Mouse (Mus musculus): Measurements from ENCODE around the gene Gnpat. TPM values are rescaled to one million over a fixed set of nuclear protein-coding genes. Genes with fewer than 3 reads are reported as not detected.

Gene Gnpat
- polyA plus RNA-seq, 3 experiments from 2014 or later, result 31.4 to 39.2 (median 38.9) TPM

DNA sequence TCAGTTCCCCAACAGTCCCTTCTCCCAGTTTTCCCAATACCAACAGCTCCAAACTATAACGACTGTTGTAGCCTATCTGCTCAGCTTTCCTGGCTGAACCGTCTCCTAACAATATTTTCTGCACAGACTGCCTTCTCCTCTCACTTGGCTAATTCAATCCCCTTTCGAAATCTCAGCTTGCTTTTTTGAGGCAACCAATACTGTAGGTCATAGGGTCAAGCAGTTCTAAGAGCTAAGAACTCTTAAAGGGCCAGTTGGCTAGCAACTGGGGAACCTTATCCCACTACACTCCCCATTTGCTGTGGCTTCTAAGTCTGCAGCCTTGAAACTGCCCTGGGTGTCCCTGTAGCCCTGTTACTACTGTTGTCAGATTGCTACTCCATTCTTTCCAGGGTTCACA, 17.7 kb upstream of the Gnpat start:
- no peak for ATAC-seq

DNA sequence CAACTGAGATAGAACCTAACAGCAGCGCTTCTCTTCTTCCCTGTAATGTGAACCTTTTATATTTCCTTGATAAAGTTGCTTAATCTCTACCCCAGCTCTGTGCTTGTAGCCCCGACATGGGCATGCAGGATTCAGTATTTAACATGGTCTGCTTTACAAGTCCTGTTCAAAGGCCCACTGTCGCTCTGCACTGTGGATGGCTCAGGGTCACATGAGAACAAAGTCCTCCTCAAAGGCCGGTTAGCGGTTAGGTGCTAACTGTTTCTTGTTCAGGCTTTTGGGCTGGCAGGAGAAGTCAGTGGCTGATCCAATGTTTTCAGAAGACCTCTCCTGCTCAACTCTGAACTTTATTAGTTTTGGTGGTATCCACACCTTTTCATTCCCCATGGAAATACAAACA, 17.3 kb upstream of the Gnpat start:
- ATAC-seq, result no peak

DNA sequence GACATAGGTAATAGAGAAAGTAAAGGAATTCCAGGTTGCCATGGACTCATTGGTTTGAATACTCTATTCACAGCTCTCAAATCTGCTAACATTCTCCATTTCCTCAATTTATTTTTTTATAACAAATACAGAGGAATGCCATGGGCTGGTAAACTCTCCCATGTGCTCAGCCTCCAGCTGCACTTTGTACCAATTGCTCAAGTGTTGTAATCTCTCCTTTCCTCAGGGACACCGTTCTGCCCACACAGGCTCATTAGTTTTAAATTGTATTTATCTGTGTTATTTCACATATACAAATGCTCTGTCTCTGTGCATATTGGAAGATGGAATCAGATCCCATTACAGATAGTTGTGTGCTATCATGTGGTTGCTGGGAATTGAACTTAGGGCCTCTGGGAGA, 9.3 kb upstream of the Gnpat start:
- no peak for ATAC-seq

DNA sequence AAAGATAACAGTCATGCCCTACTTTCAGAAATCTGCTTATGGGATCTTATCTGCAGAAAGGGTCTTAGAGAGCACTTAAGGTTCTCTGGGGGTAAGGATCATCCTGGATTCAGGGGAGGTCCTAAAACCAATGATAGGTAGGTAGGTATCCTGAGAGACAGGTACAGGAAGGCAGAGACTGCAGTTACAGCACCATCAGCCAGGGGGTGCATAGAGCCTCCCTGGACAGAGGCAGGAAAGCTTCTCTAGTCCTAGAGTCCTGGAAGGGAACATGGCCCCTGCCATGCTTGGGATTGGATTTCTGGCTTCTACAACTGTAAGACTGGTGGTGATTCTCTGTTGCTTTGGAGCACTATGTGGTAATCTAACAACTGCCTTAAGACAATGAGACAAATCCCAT, 3.4 kb upstream of the Gnpat start:
- no peak for ATAC-seq

DNA sequence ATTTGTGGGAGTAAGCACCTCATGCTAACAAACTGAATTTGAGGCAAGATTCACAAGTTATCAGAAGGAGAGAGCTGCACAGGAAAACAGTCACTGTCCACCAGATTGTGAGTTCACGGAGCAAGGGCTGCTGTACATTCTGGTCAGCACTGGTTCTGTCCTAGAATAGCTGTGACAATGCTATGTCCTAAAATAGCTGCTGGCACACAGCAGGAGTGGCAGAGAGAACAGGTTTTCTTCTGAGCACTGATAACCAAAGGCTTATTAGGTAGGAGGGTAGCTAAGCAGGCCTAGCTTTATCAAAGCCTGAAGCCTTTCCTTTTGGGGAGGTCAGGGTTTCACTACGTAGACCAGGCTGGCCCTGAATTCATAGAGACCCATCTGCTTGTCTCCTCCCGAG, 2.6 kb upstream of the Gnpat start:
- ATAC-seq, result no peak

DNA sequence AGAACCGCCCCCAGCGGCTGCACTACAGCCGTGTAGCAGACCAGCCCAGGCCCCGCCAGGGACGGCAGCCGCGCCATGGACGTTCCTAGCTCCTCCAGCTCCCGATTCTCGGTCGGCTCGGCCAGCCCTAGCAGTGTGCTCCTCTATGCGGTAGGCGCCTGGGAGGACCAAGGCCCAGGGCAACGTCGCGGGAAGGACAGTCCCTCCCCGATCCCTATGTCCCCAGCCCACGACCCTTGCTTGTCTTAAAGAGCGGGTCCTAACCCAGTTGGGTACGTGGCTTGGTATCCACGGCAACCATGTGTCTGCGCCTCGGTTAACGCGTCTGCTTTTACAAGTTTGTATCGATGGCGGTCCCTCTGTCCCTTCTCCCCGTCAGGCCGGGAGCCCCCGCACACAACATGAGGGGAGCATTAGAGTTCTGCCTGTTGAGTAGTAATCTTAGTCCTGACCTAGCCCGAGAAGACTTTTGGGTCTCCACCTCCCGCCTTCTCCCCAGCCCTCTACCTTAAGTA, 387 bp downstream of the Gnpat start:
- ATAC-seq, result peak; percentile 42

DNA sequence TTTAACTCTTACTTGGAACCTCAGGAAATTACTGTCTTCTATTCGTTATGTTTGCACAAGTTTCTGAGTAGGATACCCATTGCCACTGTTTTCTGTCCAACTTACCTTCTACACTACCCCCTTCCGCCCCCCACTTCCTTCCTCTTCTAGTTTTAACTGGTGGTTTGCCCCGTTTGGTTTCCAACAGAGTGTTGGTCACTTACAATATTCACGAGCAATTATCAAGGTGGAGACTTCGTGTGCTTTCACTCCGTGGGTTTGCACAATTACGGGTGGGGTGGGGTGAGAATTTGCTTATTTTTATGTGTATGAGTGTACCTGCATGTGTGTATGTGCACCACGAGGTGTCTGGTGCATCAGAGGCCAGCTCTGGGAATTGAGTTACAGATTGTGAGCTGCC, 896 bp downstream of the Gnpat start:
- ATAC-seq, result peak; percentile 16

DNA sequence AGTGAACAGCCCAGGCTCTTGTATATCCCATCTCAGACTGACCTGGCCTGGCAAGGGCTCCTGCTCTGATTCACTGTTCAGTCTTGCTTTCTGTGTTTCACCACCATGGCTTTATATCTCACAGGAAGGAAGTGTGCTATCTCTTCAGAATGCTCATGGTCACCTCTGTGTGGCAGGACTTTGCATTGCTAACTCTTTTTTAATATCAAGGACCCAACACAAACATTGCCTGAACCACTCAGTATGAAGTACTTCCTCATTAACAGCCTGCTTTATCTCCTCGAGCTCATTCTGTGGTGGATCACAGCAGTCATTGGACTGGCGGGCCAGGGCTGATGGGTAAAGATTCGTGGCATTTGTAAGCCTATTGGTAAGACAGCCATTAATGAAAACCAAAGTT, 3.8 kb downstream of the Gnpat start:
- no peak for ATAC-seq

DNA sequence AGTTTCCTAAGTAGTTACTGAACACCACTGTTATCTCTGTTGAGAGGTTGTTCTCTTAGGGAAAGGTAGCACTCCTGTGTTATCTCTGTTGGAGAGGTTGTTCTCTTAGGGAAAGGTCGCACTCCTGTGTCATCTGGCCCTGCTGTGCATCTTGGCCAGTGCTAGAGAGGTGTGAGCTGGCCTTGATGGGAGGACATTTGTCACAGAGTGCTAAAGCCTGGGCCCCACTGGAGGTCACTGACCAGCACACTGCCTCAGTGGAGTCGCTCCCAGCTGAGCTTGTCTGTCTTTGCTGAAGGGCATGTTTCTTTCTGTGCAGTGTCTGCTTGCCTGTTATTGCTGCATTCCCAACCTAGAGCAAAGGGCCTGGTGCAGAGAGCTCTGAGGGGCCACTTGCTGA, 4.3 kb downstream of the Gnpat start:
- no peak for ATAC-seq

DNA sequence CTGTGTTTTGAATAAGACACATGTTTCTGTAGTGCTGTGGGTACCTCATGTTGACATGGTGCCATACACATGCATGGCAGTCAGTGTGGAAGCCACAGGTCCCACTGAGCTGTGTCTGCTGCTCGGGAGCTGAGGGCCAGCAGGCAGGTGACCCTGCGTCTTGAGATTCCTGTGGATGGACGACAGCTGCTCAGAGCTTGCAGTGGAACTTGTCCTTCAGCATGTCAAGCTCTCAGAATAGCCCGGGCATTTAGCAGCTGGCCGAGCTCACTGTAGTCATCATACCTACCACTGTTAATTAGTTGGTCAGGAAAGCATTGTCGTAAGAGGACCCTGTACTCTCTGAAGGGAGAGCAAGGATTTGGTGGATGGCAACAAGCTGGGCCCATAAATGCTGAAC, 6.9 kb downstream of the Gnpat start:
- ATAC-seq, result no peak

DNA sequence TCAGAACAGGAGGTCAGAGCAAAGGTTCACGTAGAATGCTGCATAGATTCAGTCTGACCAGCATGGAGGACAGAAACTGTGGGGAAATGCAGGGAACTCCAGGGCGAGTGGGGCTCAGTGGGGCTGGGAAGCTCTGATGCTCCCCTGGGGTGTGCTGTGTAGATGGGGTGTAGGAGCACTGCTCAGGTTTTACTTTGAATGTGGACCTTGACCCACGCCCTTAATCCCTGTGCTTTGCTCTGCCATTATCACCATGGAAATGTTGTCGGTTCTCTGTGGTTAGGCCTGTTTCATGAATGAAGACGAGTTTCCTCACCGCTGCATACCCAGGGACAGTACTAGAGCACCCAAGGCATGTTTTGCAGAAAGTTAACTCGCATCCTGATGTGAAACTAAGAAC, 8.6 kb downstream of the Gnpat start:
- ATAC-seq, result no peak

DNA sequence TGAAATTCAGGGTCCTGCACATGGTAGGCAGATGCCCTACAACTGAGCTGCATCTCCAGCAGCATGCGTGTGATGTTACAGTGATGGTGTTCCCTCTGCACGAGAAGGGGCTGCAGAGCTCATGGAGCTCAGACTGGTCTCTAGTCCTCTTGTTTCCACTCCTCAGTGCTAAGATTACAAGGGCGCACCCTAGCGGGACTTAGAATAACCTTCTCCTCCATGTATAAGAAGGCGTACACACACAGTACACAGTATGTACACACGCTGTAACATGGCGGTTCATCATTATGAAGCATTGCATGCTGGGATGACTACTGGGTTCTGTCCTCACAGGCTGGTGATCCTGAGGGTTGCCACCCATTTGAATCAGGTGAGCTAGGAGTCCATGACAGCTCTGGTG, 9.2 kb downstream of the Gnpat start:
- no peak for ATAC-seq

DNA sequence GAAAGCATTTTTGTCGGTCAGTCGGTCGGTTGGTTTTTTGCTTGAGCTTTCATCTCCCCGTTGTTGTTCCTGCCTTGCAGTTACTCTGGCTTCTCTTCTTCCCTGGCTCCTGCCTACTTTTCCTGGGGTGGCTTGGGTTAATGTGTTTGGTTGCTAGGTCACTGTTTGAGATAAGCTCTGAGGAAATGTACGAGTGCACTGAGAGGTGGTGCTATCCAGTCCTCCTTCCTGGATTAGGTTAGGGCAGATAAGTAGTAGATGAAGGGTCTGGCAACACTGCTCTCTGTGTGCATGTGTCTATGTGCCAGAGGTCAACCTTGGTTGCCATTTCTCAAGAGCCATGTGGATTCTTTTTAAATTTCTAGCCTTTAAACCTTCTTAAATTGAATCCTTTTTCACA, 9.9 kb downstream of the Gnpat start:
- no peak for ATAC-seq

DNA sequence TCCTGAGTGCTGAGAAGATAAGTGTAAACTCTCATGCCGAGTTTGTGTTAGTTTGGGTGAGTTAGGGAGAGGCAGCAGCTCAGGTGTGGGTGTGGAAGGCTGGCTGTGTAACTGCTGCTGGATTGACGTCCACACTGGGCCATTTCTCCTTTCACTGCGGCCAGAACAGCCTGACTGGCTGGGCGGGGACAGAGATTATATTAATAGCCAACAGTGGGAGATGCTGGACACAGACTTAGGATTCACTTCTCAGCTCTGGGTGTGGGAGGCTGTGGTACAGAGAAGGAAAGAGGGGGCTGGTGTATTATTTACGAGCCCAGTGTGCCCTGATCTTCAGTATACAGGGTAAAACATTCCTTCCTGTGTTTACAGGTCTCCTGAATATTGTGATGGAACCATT, 15.3 kb downstream of the Gnpat start:
- ATAC-seq, result no peak

DNA sequence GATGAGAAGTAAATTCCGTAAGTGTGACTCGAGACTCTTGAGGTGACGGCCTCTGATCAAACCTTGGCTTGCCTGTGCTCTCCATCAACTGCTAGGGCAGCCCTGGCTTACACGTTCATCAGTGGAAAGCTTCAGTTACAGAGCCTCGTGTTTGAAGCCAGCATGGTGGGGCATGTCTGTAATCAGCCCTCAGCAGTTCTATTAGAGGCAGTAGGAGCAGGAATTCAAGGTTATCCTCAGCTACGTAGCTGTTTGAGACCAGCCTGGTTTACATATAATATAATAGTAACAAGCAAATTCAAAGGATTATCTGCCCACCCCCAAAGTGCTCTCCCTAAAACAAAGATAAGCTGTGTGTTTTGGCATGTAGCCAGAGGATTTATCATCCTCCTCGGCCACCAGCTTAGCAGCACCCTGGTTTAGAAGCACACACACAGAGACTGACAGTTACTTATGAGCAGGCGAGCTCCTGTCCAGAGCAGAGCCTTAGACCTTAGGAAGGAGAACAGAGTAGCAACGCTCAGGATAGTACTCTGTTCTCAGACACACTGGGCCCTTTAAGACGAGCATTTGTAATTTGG, 16.2 kb downstream of the Gnpat start:
- ATAC-seq, result no peak

DNA sequence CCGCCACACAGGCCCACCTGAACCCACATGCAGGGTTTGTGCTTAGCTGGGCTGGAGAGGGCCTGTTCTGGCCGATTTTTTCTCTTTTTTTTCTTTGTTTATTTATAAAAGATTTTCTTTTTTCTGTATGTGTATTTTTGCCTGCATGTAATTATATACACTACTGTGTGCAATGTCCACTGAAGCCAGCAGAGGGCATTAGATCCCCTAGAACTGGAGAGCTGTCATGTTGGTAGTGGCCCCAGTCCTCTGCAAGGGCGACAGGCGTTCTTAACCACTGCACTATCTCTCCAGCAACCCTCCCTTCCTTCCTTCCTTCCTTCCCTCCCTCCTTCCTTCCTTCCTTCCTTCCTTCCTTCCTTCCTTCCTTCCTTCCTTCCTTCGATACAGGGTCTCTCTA, 25.6 kb downstream of the Gnpat start:
- ATAC-seq, result no peak

DNA sequence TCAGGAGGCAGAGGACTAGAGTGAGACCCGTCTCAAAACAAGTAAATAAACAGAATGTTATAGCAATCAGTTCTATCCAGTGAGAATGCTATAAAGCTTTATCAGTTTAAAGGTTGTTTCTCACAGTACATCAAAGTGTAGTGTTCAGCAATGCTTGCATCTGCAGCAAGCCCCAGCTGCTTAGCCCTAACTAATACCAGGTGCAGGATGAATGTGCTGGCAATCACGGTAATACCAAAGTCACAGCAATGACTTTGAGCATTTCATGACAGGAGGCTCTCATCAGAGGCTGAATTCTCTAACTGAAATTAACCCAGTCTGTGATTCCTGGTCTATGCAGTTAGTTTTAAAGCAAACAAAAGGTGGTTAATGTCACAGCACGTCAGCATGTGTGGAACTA, 29.8 kb downstream of the Gnpat start:
- ATAC-seq, result no peak

DNA sequence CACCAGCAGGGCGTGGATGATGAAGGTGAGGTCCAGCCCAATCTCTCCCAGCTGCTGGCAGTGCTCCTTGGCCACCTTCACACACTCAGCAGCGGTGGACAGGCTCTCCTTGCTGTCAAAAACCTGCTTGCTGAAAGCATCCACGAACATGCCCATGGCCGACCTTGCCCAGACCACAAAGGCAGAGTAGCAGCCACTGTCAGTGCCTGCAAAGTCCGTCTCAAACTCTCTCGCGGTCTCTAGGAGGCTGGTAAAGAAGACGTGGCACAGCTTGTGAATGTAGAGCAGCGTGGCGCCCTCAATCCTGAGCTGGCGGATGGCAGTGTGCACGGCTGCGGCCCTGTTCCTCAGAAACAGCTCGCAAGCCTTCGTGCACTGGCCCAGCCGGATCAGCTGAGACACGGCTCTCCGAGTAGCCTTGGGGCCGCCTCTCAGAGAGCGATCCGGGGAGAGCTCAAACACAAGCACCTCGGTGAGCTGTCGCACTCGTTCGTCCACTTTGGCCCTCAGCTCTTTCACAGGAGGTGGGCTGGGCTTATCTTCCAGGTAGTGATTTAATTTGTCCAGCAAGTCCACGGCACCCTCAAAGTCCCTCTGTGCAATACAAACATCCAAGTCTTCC, 33.3 kb downstream of the Gnpat start:
- ATAC-seq, result no peak

DNA sequence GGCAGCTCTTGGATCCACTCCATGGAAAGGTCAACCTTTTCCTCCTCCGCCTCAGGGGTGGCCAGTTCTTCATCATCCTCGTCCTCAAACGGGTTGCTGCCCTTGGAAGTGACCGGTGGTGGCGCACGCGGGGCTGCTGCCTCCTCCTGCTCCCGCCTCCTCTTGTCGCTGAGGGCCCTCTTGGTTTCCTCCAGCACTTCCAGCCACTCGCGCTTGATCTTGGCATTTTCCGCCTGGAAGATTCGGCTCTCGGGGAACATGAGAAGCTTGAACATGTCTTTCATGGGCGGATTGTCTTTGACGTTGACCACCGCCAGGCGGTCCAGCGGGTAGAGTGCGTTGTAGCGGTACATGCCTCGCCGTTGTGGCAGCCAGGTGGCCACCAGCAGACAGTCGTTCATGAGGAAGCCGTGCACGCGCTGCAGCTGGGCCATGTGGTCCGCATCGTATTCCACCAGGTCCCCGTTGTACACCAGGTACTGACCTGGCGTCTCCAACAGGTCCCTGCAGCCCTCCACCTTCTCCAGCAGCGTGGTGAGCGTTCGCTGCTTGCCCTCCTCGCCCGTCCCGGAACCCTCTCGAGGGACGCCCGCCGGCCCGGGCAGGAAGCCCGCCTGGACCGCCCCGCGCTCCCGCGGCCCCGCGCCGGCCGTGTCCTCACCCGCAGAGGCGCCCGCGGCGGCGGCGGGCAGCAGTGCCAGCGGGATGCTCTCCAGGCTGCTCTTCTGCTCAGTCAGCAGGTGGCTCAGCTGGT, 34.0 kb downstream of the Gnpat start:
- peak; percentile 32 for ATAC-seq

DNA sequence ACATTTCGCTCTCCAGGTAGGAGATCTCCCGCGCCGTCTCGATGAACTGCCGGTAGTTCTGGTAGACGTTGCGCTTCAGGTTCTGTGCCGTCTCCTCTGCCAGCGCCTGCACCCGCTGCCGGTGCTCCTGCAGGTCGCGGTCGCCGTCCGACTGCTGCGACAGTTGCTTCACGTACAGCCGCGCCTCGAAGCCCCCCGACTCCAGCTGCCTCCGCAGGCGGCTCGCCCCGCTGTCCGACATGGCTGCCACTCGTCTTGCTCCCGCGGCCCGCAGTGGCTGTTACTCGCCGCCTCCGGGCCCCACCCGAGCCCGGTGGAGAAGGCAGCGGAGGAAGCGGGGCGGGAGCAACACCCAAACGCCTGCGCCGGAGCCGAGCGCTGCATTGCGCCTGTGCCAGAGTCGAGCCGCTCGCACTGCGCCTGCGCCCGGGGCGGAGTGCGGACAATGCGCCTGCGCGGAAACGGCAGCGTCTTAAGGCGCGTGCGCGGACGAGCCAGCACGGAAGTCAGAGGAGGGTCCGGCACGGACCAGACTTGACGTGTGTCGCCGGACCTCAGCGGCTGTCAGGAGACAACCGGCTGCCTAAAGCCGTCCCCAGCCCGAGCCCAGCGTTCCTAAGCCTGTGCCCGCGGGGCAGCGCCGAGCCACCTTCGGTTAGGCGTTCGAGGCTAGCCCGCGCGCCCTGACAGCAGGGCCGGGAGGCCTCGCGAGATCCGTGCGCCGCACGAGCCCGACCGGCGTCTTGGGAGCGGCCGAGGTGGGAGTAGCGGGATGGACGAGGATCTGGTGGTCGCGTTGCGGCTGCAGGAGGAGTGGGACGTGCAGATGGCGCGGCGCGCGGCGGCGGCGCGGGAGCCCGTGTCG, 34.8 kb downstream of the Gnpat start, which contains the start of the genes Exoc8 and Sprtn:
Gene Exoc8 (minus strand): TSS at position 320 of the 865 bp plus-strand sequence.
Gene Sprtn (plus strand): TSS at position 501 of the 865 bp plus-strand sequence.
- peak; percentile 82 for ATAC-seq

DNA sequence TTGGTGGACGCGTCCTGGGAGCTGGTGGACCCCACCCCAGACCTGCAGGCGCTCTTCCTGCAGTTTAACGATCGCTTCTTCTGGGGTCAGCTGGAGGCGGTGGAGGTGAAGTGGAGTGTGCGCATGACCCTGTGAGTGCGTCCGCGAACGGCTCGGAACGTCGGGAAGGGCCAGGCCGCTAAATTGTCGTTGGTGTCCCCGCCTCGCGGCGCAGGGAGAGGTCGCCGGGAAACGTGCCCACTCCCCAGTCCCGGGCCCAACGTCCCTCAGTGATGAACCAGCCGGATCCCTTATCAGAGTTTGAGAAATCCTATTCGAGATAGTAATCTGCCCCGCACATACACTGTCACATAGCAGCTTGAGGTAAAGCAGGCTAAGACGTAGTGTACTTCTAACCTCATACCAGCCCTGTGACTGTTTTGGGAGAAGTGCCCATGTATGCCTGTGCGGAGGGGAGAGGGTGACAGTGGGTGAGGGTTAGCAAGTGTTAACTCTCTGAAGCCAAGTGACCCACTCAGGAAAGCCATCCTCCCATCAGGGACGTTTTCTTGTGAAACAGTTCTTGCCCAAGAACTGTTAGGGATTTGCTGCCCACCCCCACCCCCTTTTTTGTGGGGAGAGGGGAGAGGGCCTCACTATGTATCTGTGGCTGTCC, 35.5 kb downstream of the Gnpat start:
- ATAC-seq, result no peak

DNA sequence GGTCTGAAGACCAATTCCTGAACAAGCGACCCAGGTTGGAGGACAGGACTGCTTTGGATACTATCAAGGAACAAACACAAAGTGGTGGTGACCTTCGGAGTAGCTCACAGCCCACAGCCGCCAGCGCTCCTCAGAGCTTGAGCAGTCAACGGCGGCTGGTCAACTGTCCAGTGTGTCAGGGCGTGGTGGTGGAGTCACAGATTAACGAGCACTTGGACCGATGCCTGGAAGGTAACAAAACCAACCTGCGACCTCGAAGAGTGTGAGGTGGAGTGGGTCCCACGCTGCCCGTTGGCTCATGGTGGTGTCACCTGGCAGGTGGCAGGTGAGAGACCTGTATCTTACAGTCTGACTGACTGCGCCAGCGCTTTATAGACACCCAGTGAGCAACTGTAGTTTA, 40.4 kb downstream of the Gnpat start:
- ATAC-seq, result no peak
